Mouse (Mus musculus) liver, embryonic 14.5 days (tissue): ENCODE measurements around the gene Ripor3. TPM values are rescaled to one million over a fixed set of nuclear protein-coding genes. Genes with fewer than 3 reads are reported as not detected.

Experiments used
- ATAC-seq: fragments of 200-750 bp; cut with Nextera tagmentation; 2 replicates; pipeline ENCODE4 v1.8.0; 2017; ENCODE audit warnings: moderate number of reproducible peaks, mild to moderate bottlenecking, moderate library complexity; ENCODE audit not compliant: insufficient read depth
- DNase-seq, 3 experiments: peaks; one replicate each; pipeline ENCODE4 v3.0.0-alpha.2; 2012 to 2013; ENCODE audit warnings: low read depth in 3 of 3, low spot score in 3 of 3
- H3K27ac ChIP-seq: fragments of 300-500 bp; sonication (generic); 2 replicates; pipeline ENCODE4 v1.5.1; 2014; ENCODE audit warnings: moderate library complexity, mild to moderate bottlenecking, control low read depth, inconsistent platforms
- H3K27me3 ChIP-seq: fragments of 300-500 bp; sonication (generic); 2 replicates; pipeline ENCODE4 v1.6.1; 2014; ENCODE audit warnings: mild to moderate bottlenecking, low read length, moderate library complexity; ENCODE audit not compliant: control insufficient read depth, insufficient read depth
- H3K36me3 ChIP-seq: fragments of 300-500 bp; sonication (generic); replicated peaks from 2 replicates; pipeline ENCODE4 v1.6.1; 2014; ENCODE audit warnings: low read depth; ENCODE audit not compliant: control insufficient read depth, insufficient read depth
- H3K4me1 ChIP-seq, 2 experiments: fragments of 200-500 bp in 1 of 2; fragments of 300-500 bp in 1 of 2; sonication (generic) in 1 of 2; replicated peaks; 2 replicates each; pipeline ENCODE4 v1.6.1; 2012 to 2014; ENCODE audit warnings: antibody characterized with exemption in 1 of 2, inconsistent platforms in 1 of 2, low read length in 1 of 2; ENCODE audit not compliant: control insufficient read depth in 2 of 2, insufficient read depth in 2 of 2
- H3K4me2 ChIP-seq: fragments of 300-500 bp; sonication (generic); 2 replicates; pipeline ENCODE4 v1.6.1; 2014; ENCODE audit warnings: low read depth, mild to moderate bottlenecking, control low read depth, moderate library complexity
- H3K4me3 ChIP-seq, 2 experiments: fragments of 200-500 bp in 1 of 2; fragments of 300-500 bp in 1 of 2; sonication (generic) in 1 of 2; 2 replicates each; pipeline ENCODE4 v1.5.1; 2012 to 2014; ENCODE audit warnings: low read depth in 2 of 2, low read length in 2 of 2, mild to moderate bottlenecking in 2 of 2, control low read depth in 1 of 2, inconsistent platforms in 1 of 2, moderate library complexity in 1 of 2; ENCODE audit not compliant: insufficient read depth in 1 of 2
- H3K9ac ChIP-seq: fragments of 300-500 bp; sonication (generic); replicated peaks from 2 replicates; pipeline ENCODE4 v1.6.1; 2014; ENCODE audit warnings: mild to moderate bottlenecking, control low read depth, moderate library complexity
- H3K9me3 ChIP-seq: fragments of 300-500 bp; sonication (generic); 2 replicates; pipeline ENCODE4 v1.6.1; 2016; ENCODE audit warnings: low read length, mixed read lengths; ENCODE audit not compliant: control insufficient read depth
- CTCF ChIP-seq: IDR thresholded peaks from 2 replicates; pipeline ENCODE4 v1.5.1; 2016; ENCODE audit warnings: antibody characterized with exemption, low read depth, control low read depth
- EP300 ChIP-seq: IDR thresholded peaks from 2 replicates; pipeline ENCODE4 v1.6.1; 2016; ENCODE audit warnings: antibody characterized with exemption, low read depth
- WGBS: fragments of 180-500 bp; shearing (Covaris S2); extraction: QIAGEN DNeasy Blood & Tissue Kit; methylation state at CpG from one replicate; pipeline ENCODE4 v1.1.7; 2014; ENCODE audit not compliant: insufficient replicate concordance; 5-methylcytosine and 5-hydroxymethylcytosine counted together
- polyA plus RNA-seq, 2 experiments: library from polyadenylated mRNA; depleted of rRNA in 1 of 2; stranded (reverse) in 1 of 2; unstranded in 1 of 2; fragments of >200 nt; fragmentation: Nextera tagmentation in 1 of 2; extraction: Ambion mirVana in 1 of 2; gene quantifications; 2 replicates each; pipeline versions ENCODE4 v1.2.1 to v1.2.3; 2012 to 2014

Gene Ripor3
- polyA plus RNA-seq, 2 experiments = 0.88 to 2.6 TPM

DNA sequence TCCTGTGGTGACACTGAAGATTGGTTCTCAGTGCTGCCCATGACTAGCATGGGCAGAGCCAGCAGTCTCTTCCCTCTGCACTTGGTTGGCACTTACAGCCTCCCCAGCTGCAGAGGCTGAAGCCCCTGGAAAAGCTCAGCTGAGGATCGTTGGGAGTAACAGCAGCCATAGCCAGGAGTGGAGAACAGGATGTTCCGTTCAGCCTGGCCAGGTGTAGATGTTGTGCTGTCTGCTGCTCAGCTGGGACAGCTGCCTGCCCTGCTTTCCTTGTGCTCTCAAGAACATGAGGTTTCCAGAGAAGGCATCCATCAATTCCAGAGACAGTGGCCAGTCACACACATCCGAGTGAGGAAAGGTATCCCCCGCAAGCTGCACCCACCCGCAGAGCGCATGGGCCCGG lies 41.9 kb downstream of the Ripor3 start:
- Histone ChIP-seq H3K27me3 (no peaks in the 10 kb centered on the region), H3K9me3 (no peaks in the 10 kb centered on the region), H3K36me3 (no peaks in the 10 kb centered on the region; the same call in 1 of the 2 replicates), H3K4me2 (no peak overlapping the region), H3K27ac (no peak overlapping the region), H3K4me1 (peaks cover 0 to 4% of the 10 kb centered on the region in 2 experiments; a peak in 1 of 4 replicates), H3K9ac (no peak overlapping the region), H3K4me3 (no peak overlapping the region)
- DNase-seq (no peak), ATAC-seq (no peak)
- no peak for TF ChIP-seq EP300
- no peak for TF ChIP-seq CTCF
- WGBS = 82% methylated on average over 7 of the region's 7 CpGs

GRCm38 (mm10) chr2:167965911-167966310 lies 44.5 kb downstream of the Ripor3 start:
- ATAC-seq = no peak

GRCm38 (mm10) chr2:167964320-167964719 lies 46.1 kb downstream of the Ripor3 start:
- H3K4me3 ChIP-seq = no peak overlapping the region
- 85% methylated on average over 9 of the region's 9 CpGs for WGBS
- no peaks in the 10 kb centered on the region for H3K27me3 ChIP-seq
- ATAC-seq (no peak), DNase-seq (no peak)
- H3K9me3 ChIP-seq = no peaks in the 10 kb centered on the region
- H3K4me1 ChIP-seq = peaks cover 6 to 14% of the 10 kb centered on the region in 2 experiments; a peak in 3 of 4 replicates
- H3K4me2 ChIP-seq = no peak overlapping the region
- no peaks in the 10 kb centered on the region; the same call in 1 of the 2 replicates for H3K36me3 ChIP-seq
- no peak for TF ChIP-seq EP300
- TF ChIP-seq CTCF = no peak
- H3K27ac ChIP-seq = no peak overlapping the region
- no peak overlapping the region for H3K9ac ChIP-seq

More at GRCm38 (mm10) chr2:167965911-167966310, 44.5 kb downstream of the Ripor3 start:
- Histone ChIP-seq H3K4me3 (no peak overlapping the region), H3K9me3 (no peaks in the 10 kb centered on the region), H3K4me2 (no peak overlapping the region), H3K4me1 (no peaks in the 10 kb centered on the region), H3K36me3 (no peaks in the 10 kb centered on the region; the same call in 1 of the 2 replicates), H3K9ac (no peak overlapping the region), H3K27me3 (no peaks in the 10 kb centered on the region), H3K27ac (no peak overlapping the region)
- WGBS = 80% methylated on average over 3 of the region's 3 CpGs
- TF ChIP-seq CTCF = no peak
- no peak for TF ChIP-seq EP300
- DNase-seq = no peak

DNA sequence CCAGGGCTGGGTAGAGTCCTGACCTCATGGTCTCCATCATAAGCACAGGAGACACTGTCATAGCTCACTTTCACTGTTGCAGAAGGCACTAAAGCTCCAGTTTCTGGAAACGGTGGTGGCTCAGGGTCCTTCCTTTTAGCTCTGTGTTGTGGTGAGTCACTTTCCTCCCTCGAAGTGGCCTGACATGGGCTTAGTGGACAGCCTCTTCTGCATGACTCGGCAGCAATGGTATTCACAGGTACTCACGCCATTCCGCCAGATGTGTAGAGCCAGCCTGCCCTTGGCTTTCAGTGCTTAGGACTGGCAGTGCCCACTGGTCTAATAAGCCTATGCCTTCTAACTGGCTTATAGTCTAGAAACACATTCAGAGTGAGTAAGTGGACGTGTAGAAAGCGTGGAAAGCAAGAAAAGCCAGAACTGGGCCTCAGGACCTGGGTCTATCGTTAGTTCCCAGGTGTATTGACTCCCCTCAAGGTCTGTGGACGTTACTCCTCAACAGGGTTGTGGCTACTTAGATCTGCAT lies 46.6 kb downstream of the Ripor3 start:
- Histone ChIP-seq H3K27me3 (no peaks in the 10 kb centered on the region), H3K4me1 (peaks cover 6 to 16% of the 10 kb centered on the region in 2 experiments; a peak in 3 of 4 replicates), H3K36me3 (no peaks in the 10 kb centered on the region; the same call in 1 of the 2 replicates), H3K9ac (no peak overlapping the region), H3K9me3 (no peaks in the 10 kb centered on the region), H3K4me2 (no peak overlapping the region), H3K27ac (no peak overlapping the region), H3K4me3 (no peak overlapping the region)
- 71% methylated on average over 9 of the region's 9 CpGs for WGBS
- no peak for TF ChIP-seq CTCF
- DNase-seq (no peak), ATAC-seq (no peak)

GRCm38 (mm10) chr2:167963176-167963575 lies 47.2 kb downstream of the Ripor3 start:
- Histone ChIP-seq H3K9ac (no peak overlapping the region), H3K36me3 (no peaks in the 10 kb centered on the region; the same call in 1 of the 2 replicates), H3K4me1 (peaks cover 6 to 21% of the 10 kb centered on the region in 2 experiments; a peak in 3 of 4 replicates), H3K27me3 (no peaks in the 10 kb centered on the region), H3K4me3 (no peak overlapping the region), H3K4me2 (no peak overlapping the region), H3K27ac (no peak overlapping the region), H3K9me3 (no peaks in the 10 kb centered on the region)
- DNase-seq (no peak), ATAC-seq (no peak)
- WGBS = 79% methylated on average over 4 of the region's 4 CpGs
- no peak for TF ChIP-seq CTCF
- no peak for TF ChIP-seq EP300
